Mouse (Mus musculus) liver, adult 2 months (tissue): ENCODE results near the gene Btrc.

ENCODE experiments used
- CTCF ChIP-seq: fragments of 200-500 bp; IDR thresholded peaks from 2 replicates; pipeline ENCODE4 v1.5.1; 2011; ENCODE audit warnings: low read depth, low read length, control low read depth
- POLR2A ChIP-seq: fragments of 200-500 bp; IDR thresholded peaks from 2 replicates; pipeline ENCODE4 v1.6.1; 2011; ENCODE audit warnings: low read length, control low read depth; ENCODE audit not compliant: insufficient read depth; ENCODE audit errors: extremely low read depth

DNA sequence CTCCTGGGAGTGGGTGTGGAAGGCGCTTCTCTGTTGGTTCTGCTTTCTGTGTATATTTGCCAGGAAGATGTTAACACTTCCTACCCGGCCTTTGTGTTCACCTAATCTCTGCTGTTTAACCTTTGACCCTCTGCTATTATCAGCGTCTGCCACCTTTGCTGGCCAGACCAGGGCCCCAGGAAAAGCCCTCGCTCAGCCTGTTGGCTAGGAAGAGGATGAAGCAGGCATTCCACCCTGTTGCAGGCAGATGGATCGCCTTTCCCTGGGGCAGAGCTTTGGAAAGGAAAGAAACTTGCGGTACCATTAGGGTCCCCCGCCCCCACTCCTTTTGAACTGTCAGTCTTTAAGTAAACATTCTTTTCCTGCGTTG lies 212.1 kb downstream of the Btrc start:
- TF ChIP-seq CTCF (no peak), POLR2A (no peak)
